Mouse (Mus musculus) kidney, embryonic 14.5 days (tissue): ENCODE results near the gene 1700029H14Rik. TPM values are rescaled to one million over a fixed set of nuclear protein-coding genes. Genes with fewer than 3 reads are reported as not detected.

Experiments
- ATAC-seq: fragments of 200-750 bp; cut with Nextera tagmentation; 2 replicates; pipeline ENCODE4 v1.8.0; 2017; ENCODE audit warnings: moderate number of reproducible peaks, mild to moderate bottlenecking, moderate TSS enrichment, moderate library complexity; ENCODE audit not compliant: low FRiP score, low TSS enrichment
- H3K27ac ChIP-seq: fragments of 300-500 bp; sonication (generic); 2 replicates; pipeline ENCODE4 v1.5.1; 2014; ENCODE audit warnings: low read depth, mild to moderate bottlenecking, low read length, moderate library complexity, mixed read lengths
- H3K27me3 ChIP-seq: fragments of 300-500 bp; sonication (generic); 2 replicates; pipeline ENCODE4 v1.6.1; 2014; ENCODE audit warnings: mild to moderate bottlenecking, low read length; ENCODE audit not compliant: control insufficient read depth, insufficient read depth
- H3K36me3 ChIP-seq: fragments of 300-500 bp; sonication (generic); 2 replicates; pipeline ENCODE4 v1.6.1; 2014; ENCODE audit warnings: low read length, mixed read lengths; ENCODE audit not compliant: control insufficient read depth, insufficient read depth
- H3K4me1 ChIP-seq: fragments of 300-500 bp; sonication (generic); 2 replicates; pipeline ENCODE4 v1.6.1; 2014; ENCODE audit warnings: low read length, mixed read lengths; ENCODE audit not compliant: control insufficient read depth, insufficient read depth
- H3K4me2 ChIP-seq: fragments of 300-500 bp; sonication (generic); replicated peaks from 2 replicates; pipeline ENCODE4 v1.6.1; 2014; ENCODE audit warnings: low read depth, mild to moderate bottlenecking, low read length
- H3K4me3 ChIP-seq: fragments of 300-500 bp; sonication (generic); 2 replicates; pipeline ENCODE4 v1.5.1; 2014; ENCODE audit warnings: mild to moderate bottlenecking, low read length
- H3K9ac ChIP-seq: fragments of 300-500 bp; sonication (generic); 2 replicates; pipeline ENCODE4 v1.6.1; 2014; ENCODE audit warnings: low read depth, mild to moderate bottlenecking, low read length, moderate library complexity
- H3K9me3 ChIP-seq: fragments of 300-500 bp; sonication (generic); 2 replicates; pipeline ENCODE4 v1.6.1; 2016; ENCODE audit warnings: low read length; ENCODE audit not compliant: control insufficient read depth
- WGBS: fragments of 180-500 bp; shearing (Covaris S2); extraction: QIAGEN DNeasy Blood & Tissue Kit; methylation state at CpG from one replicate; pipeline ENCODE4 v1.1.7; 2014; 5-methylcytosine and 5-hydroxymethylcytosine counted together
- polyA plus RNA-seq: library from polyadenylated mRNA; unstranded; fragments of >200 nt; fragmentation: Nextera tagmentation; extraction: Ambion mirVana; gene quantifications from 2 replicates; pipeline ENCODE4 v1.2.1, GENCODE M21; 2014

The 1700029H14Rik gene
- polyA plus RNA-seq, 1 experiment from 2014 or later, result not detected

- no peaks in the 10 kb centered on the region for H3K27me3 ChIP-seq
- H3K27ac ChIP-seq, result no peak overlapping the region
- H3K36me3 ChIP-seq, result no peaks in the 10 kb centered on the region
- H3K9me3 ChIP-seq, result no peaks in the 10 kb centered on the region
- no peak for ATAC-seq
- no peaks in the 10 kb centered on the region for H3K4me1 ChIP-seq
- no peak overlapping the region for H3K9ac ChIP-seq
- no peak overlapping the region for H3K4me2 ChIP-seq
- H3K4me3 ChIP-seq, result no peak overlapping the region
These were observed 57.2 kb downstream of the 1700029H14Rik start for GRCm38 (mm10) chr8:13504894-13505674.

- H3K27ac ChIP-seq, result no peak overlapping the region
- H3K27me3 ChIP-seq, result no peaks in the 10 kb centered on the region
- 86% methylated on average over 8 of the region's 8 CpGs for WGBS
- H3K9me3 ChIP-seq, result no peaks in the 10 kb centered on the region
- H3K4me2 ChIP-seq, result no peak overlapping the region
- no peaks in the 10 kb centered on the region for H3K4me1 ChIP-seq
- no peak overlapping the region for H3K9ac ChIP-seq
- H3K36me3 ChIP-seq, result no peaks in the 10 kb centered on the region
- ATAC-seq, result no peak
- no peak overlapping the region for H3K4me3 ChIP-seq
These were observed 58.2 kb downstream of the 1700029H14Rik start for GRCm38 (mm10) chr8:13503936-13504606.

- no peaks in the 10 kb centered on the region for H3K27me3 ChIP-seq
- no peak overlapping the region for H3K9ac ChIP-seq
- no peak overlapping the region for H3K4me2 ChIP-seq
- H3K9me3 ChIP-seq, result no peaks in the 10 kb centered on the region
- ATAC-seq, result no peak
- WGBS, result 82% methylated on average over 3 of the region's 3 CpGs
- H3K4me1 ChIP-seq, result no peaks in the 10 kb centered on the region
- H3K27ac ChIP-seq, result no peak overlapping the region
- H3K4me3 ChIP-seq, result no peak overlapping the region
- no peaks in the 10 kb centered on the region for H3K36me3 ChIP-seq
These were observed 61.0 kb downstream of the 1700029H14Rik start for GRCm38 (mm10) chr8:13501221-13501620.

Other genes starting within 250 kb of the 1700029H14Rik start
- 146 and 201 TPM in 2 replicates for gene Tfdp1, start 223.7 kb downstream of the 1700029H14Rik start, polyA plus RNA-seq
- not detected in 2 replicates for gene Atp4b, start 165.6 kb downstream of the 1700029H14Rik start, polyA plus RNA-seq
- not detected in 2 replicates for gene Grk1, start 157.4 kb downstream of the 1700029H14Rik start, polyA plus RNA-seq
- gene Tmem255b, start 127.3 kb downstream of the 1700029H14Rik start, polyA plus RNA-seq, result 0.57 TPM in 1 of 2 replicates, not detected in the other
- 12.0 and 18.7 TPM in 2 replicates for gene Gas6, start 68.0 kb downstream of the 1700029H14Rik start, polyA plus RNA-seq
- gene Rasa3, start 115.1 kb upstream of the 1700029H14Rik start, polyA plus RNA-seq, result 8.0 and 20.2 TPM in 2 replicates
- gene Cfap97d2, start 143.4 kb upstream of the 1700029H14Rik start, polyA plus RNA-seq, result 0.11 TPM in 1 of 2 replicates, not detected in the other
- 169 and 211 TPM in 2 replicates for gene Cdc16, start 195.2 kb upstream of the 1700029H14Rik start, polyA plus RNA-seq
- 41.1 and 46.9 TPM in 2 replicates for gene Upf3a, start 223.2 kb upstream of the 1700029H14Rik start, polyA plus RNA-seq